Mouse (Mus musculus) ES-E14 (cell line): ENCODE results near the gene Lmbr1.

ENCODE experiments used
- CHD2 ChIP-seq: IDR thresholded peaks from 2 replicates; pipeline ENCODE4 v1.6.1; 2014; ENCODE audit warnings: mild to moderate bottlenecking, low read depth, low read length, inconsistent platforms
- HCFC1 ChIP-seq: IDR thresholded peaks from 2 replicates; pipeline ENCODE4 v1.6.1; 2012; ENCODE audit warnings: low read length, inconsistent platforms, borderline replicate concordance; ENCODE audit not compliant: insufficient read depth
- ZC3H11A ChIP-seq: IDR thresholded peaks from 2 replicates; pipeline ENCODE4 v1.6.1; 2012; ENCODE audit warnings: low read depth, mild to moderate bottlenecking, inconsistent platforms, low read length, borderline replicate concordance

DNA sequence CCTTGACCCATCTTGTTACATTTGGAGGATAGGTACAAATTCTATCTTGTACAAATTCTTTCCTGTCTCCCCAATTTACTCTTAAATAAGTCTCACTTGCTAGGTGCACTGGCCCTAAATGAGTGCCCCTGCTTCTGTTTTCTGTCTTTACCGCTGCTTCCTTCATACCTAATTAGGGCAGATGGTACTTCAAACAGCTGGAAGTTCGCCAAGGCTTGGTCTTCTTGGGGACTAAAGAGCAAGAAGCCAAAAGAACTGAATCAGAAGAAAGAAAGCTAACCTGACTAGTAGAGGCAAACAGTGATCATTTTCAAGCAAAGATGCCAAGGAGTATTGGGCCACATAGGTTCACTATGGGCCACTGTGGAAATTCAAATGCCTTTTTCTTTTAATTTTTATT, 104.8 kb downstream of the Lmbr1 start:
- no peak for TF ChIP-seq CHD2
- no peak for TF ChIP-seq HCFC1
- no peak for TF ChIP-seq ZC3H11A
